Mouse (Mus musculus): ENCODE data around the gene Cd302. TPM values are rescaled to one million over a fixed set of nuclear protein-coding genes. Genes with fewer than 3 reads are reported as not detected.

Gene Cd302
- total RNA-seq, 2 experiments from 2014 or later, result 0.98 to 6.9 TPM

GRCm38 (mm10) chr2:60259186-60259585 is 25.1 kb downstream of the Cd302 start:
- no peak for ATAC-seq (replicated peaks; ENCODE audit: poor library complexity, severe bottlenecking)

- no peak for ATAC-seq (replicated peaks; ENCODE audit: poor library complexity, severe bottlenecking)
These were observed 27.5 kb downstream of the Cd302 start for GRCm38 (mm10) chr2:60256751-60257150.

GRCm38 (mm10) chr2:60253506-60253905 is 30.8 kb downstream of the Cd302 start:
- ATAC-seq (replicated peaks; ENCODE audit: poor library complexity, severe bottlenecking), result no peak

- ATAC-seq (replicated peaks; ENCODE audit: poor library complexity, severe bottlenecking), result no peak
These were observed 31.5 kb downstream of the Cd302 start for GRCm38 (mm10) chr2:60252782-60253181.

GRCm38 (mm10) chr2:60234506-60234905 is 49.8 kb downstream of the Cd302 start:
- ATAC-seq (replicated peaks; ENCODE audit: poor library complexity, severe bottlenecking), result no peak

GRCm38 (mm10) chr2:60233147-60233546 is 51.1 kb downstream of the Cd302 start:
- ATAC-seq (replicated peaks; ENCODE audit: poor library complexity, severe bottlenecking), result no peak

- peak; percentile 2; the same call in 1 of the 2 replicates for ATAC-seq (replicated peaks; ENCODE audit: poor library complexity, severe bottlenecking)
These were observed 53.9 kb downstream of the Cd302 start for GRCm38 (mm10) chr2:60230361-60230760.

- ATAC-seq (replicated peaks; ENCODE audit: poor library complexity, severe bottlenecking), result no peak
These were observed 55.8 kb downstream of the Cd302 start for GRCm38 (mm10) chr2:60228470-60228869.

- no peak for ATAC-seq (replicated peaks; ENCODE audit: poor library complexity, severe bottlenecking)
These were observed 60.8 kb downstream of the Cd302 start for GRCm38 (mm10) chr2:60223489-60223888.

GRCm38 (mm10) chr2:60221954-60222353 is 62.3 kb downstream of the Cd302 start:
- ATAC-seq (replicated peaks; ENCODE audit: poor library complexity, severe bottlenecking), result no peak

- no peak for ATAC-seq (replicated peaks; ENCODE audit: poor library complexity, severe bottlenecking)
These were observed 63.1 kb downstream of the Cd302 start for GRCm38 (mm10) chr2:60221236-60221635.

- peak; percentile 75 for ATAC-seq (replicated peaks; ENCODE audit: poor library complexity, severe bottlenecking)
These were observed 66.7 kb downstream of the Cd302 start for GRCm38 (mm10) chr2:60217620-60218019.

- no peak for ATAC-seq (replicated peaks; ENCODE audit: poor library complexity, severe bottlenecking)
These were observed 67.6 kb downstream of the Cd302 start for GRCm38 (mm10) chr2:60216547-60217153.

- no peak for ATAC-seq (replicated peaks; ENCODE audit: poor library complexity, severe bottlenecking)
These were observed 69.6 kb downstream of the Cd302 start for GRCm38 (mm10) chr2:60214683-60215082.

GRCm38 (mm10) chr2:60212488-60212887 is 71.8 kb downstream of the Cd302 start:
- no peak for ATAC-seq (replicated peaks; ENCODE audit: poor library complexity, severe bottlenecking)

GRCm38 (mm10) chr2:60210821-60211220 is 73.5 kb downstream of the Cd302 start:
- no peak for ATAC-seq (replicated peaks; ENCODE audit: poor library complexity, severe bottlenecking)

- peak; percentile 79 for ATAC-seq (replicated peaks; ENCODE audit: poor library complexity, severe bottlenecking)
These were observed 74.3 kb downstream of the Cd302 start, which contains the start of the genes Baz2b and March7 for GRCm38 (mm10) chr2:60209703-60210651. Baz2b (minus strand) TSS chr2:60209839. March7 (plus strand) TSS chr2:60209887.

- 0 out of 2 replicates have a peak, but pooled peaks have one; percentile 10 for ATAC-seq (replicated peaks; ENCODE audit: poor library complexity, severe bottlenecking)
These were observed 75.1 kb downstream of the Cd302 start for GRCm38 (mm10) chr2:60209122-60209611.

- ATAC-seq (replicated peaks; ENCODE audit: poor library complexity, severe bottlenecking), result no peak
These were observed 78.5 kb downstream of the Cd302 start for GRCm38 (mm10) chr2:60205795-60206194.

GRCm38 (mm10) chr2:60204162-60204561 is 80.1 kb downstream of the Cd302 start:
- ATAC-seq (replicated peaks; ENCODE audit: poor library complexity, severe bottlenecking), result peak; percentile 43

- no peak for ATAC-seq (replicated peaks; ENCODE audit: poor library complexity, severe bottlenecking)
These were observed 80.6 kb downstream of the Cd302 start for GRCm38 (mm10) chr2:60203733-60204132.

Data from granulocyte monocyte progenitor cell, adult 5-6 weeks (primary cell).